Mouse (Mus musculus) kidney, embryonic 15.5 days (tissue): ENCODE measurements around the gene Evi2. TPM values are rescaled to one million over a fixed set of nuclear protein-coding genes. Genes with fewer than 3 reads are reported as not detected.

Experiments
- ATAC-seq: fragments of 200-750 bp; cut with Nextera tagmentation; replicated peaks from 2 replicates; pipeline ENCODE4 v1.8.0; 2017; ENCODE audit warnings: moderate TSS enrichment; ENCODE audit not compliant: low FRiP score
- H3K27ac ChIP-seq: fragments of 300-500 bp; sonication (generic); 2 replicates; pipeline ENCODE4 v1.5.1; 2015; ENCODE audit warnings: mild to moderate bottlenecking, inconsistent platforms
- H3K27me3 ChIP-seq: fragments of 300-500 bp; sonication (generic); 2 replicates; pipeline ENCODE4 v1.6.1; 2015; ENCODE audit warnings: inconsistent platforms
- H3K36me3 ChIP-seq: fragments of 300-500 bp; sonication (generic); 2 replicates; pipeline ENCODE4 v1.6.1; 2015; ENCODE audit warnings: inconsistent platforms
- H3K4me1 ChIP-seq: fragments of 300-500 bp; sonication (generic); 2 replicates; pipeline ENCODE4 v1.6.1; 2015; ENCODE audit warnings: inconsistent platforms
- H3K4me2 ChIP-seq: fragments of 300-500 bp; sonication (generic); 2 replicates; pipeline ENCODE4 v1.6.1; 2015; ENCODE audit warnings: moderate library complexity, mild to moderate bottlenecking, inconsistent platforms
- H3K4me3 ChIP-seq: fragments of 300-500 bp; sonication (generic); replicated peaks from 2 replicates; pipeline ENCODE4 v1.5.1; 2015; ENCODE audit warnings: mild to moderate bottlenecking, inconsistent platforms
- H3K9ac ChIP-seq: fragments of 300-500 bp; sonication (generic); 2 replicates; pipeline ENCODE4 v1.6.1; 2015; ENCODE audit warnings: mild to moderate bottlenecking, inconsistent platforms
- H3K9me3 ChIP-seq: fragments of 300-500 bp; sonication (generic); replicated peaks from 2 replicates; pipeline ENCODE4 v1.6.1; 2016; ENCODE audit warnings: inconsistent platforms
- WGBS: fragments of 180-500 bp; shearing (Covaris S2); methylation state at CpG from one replicate; pipeline ENCODE4 v1.1.7; 2015; ENCODE audit warnings: mixed read lengths; 5-methylcytosine and 5-hydroxymethylcytosine counted together
- polyA plus RNA-seq: library from polyadenylated mRNA; unstranded; fragments of >200 nt; fragmentation: Nextera tagmentation; extraction: Ambion mirVana; gene quantifications from 2 replicates; pipeline ENCODE4 v1.2.1, GENCODE M21; 2015

Evi2 gene
- polyA plus RNA-seq, result 0.73 and 0.78 TPM in 2 replicates

- no peaks in the 10 kb centered on the region for H3K9me3 ChIP-seq
- 88% methylated on average over 7 of the region's 7 CpGs for WGBS
- H3K4me1 ChIP-seq, result 0 out of 2 replicates have a peak, but pooled peaks cover 6% of the 10 kb centered on the region
- no peak within 1 kb of the TSS for H3K4me3 ChIP-seq
- no peak for ATAC-seq
- peaks cover 32% of the 10 kb centered on the region for H3K36me3 ChIP-seq
- H3K27me3 ChIP-seq, result no peaks in the 10 kb centered on the region
- no peak within 1 kb of the TSS for H3K9ac ChIP-seq
- H3K4me2 ChIP-seq, result no peak within 1 kb of the TSS
- H3K27ac ChIP-seq, result no peak within 1 kb of the TSS
These were observed at the start of gene Evi2, which contains the start of gene Evi2a for GRCm38 (mm10) chr11:79530333-79530761. Gene Evi2 (minus strand): TSS chr11:79530589. Gene Evi2a (minus strand): TSS chr11:79530609.

DNA sequence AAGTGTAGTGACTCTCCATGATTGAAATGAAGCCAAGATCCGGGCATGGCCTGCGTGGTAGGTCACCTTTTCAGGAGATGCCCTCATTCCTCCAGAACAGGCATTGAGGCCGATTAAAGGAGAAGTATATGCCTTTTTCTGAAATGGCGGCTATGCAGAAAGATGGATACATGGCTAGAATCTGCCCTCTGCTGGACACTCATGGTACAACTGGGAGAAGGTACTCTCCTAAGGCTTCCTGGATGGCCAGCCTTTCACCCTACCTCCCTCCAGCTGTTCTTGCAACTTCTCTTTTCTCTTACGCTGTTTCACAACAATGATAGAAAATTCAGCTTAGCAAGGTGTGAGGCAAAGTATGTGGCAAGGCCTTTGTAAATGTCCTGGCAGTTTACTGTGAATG lies 47.4 kb upstream of the Evi2 start:
- H3K4me3 ChIP-seq, result no peak overlapping the region
- ATAC-seq, result no peak
- peaks cover 55% of the 10 kb centered on the region for H3K36me3 ChIP-seq
- H3K4me1 ChIP-seq, result peaks cover 8% of the 10 kb centered on the region
- H3K27me3 ChIP-seq, result no peaks in the 10 kb centered on the region
- H3K27ac ChIP-seq, result no peak overlapping the region
- 56% methylated on average over 5 of the region's 5 CpGs for WGBS
- H3K4me2 ChIP-seq, result no peak overlapping the region
- H3K9me3 ChIP-seq, result no peaks in the 10 kb centered on the region
- H3K9ac ChIP-seq, result no peak overlapping the region

GRCm38 (mm10) chr11:79575383-79576073 lies 45.1 kb upstream of the Evi2 start:
- H3K36me3 ChIP-seq, result peaks cover 66% of the 10 kb centered on the region
- no peak for ATAC-seq
- H3K4me3 ChIP-seq, result no peak overlapping the region
- H3K27me3 ChIP-seq, result no peaks in the 10 kb centered on the region
- H3K4me1 ChIP-seq, result peaks cover 5% of the 10 kb centered on the region
- WGBS, result 93% methylated on average over 14 of the region's 14 CpGs
- H3K4me2 ChIP-seq, result no peak overlapping the region
- H3K9ac ChIP-seq, result no peak overlapping the region
- no peaks in the 10 kb centered on the region for H3K9me3 ChIP-seq
- no peak overlapping the region for H3K27ac ChIP-seq

- Histone ChIP-seq H3K27ac (no peak overlapping the region), H3K4me1 (no peaks in the 10 kb centered on the region), H3K4me2 (no peak overlapping the region), H3K9me3 (no peaks in the 10 kb centered on the region), H3K4me3 (no peak overlapping the region), H3K36me3 (peaks cover 77% of the 10 kb centered on the region), H3K9ac (no peak overlapping the region), H3K27me3 (no peaks in the 10 kb centered on the region)
- ATAC-seq, result no peak
- 88% methylated on average over 3 of the region's 3 CpGs for WGBS
These were observed 43.4 kb upstream of the Evi2 start for GRCm38 (mm10) chr11:79573836-79574235.

GRCm38 (mm10) chr11:79570319-79570718 lies 39.9 kb upstream of the Evi2 start:
- Histone ChIP-seq H3K4me1 (no peaks in the 10 kb centered on the region), H3K27ac (no peak overlapping the region), H3K4me2 (no peak overlapping the region), H3K9me3 (no peaks in the 10 kb centered on the region), H3K27me3 (no peaks in the 10 kb centered on the region), H3K36me3 (peaks cover 92% of the 10 kb centered on the region), H3K9ac (no peak overlapping the region), H3K4me3 (no peak overlapping the region)
- 92% methylated on average over 2 of the region's 2 CpGs for WGBS
- ATAC-seq, result no peak

DNA sequence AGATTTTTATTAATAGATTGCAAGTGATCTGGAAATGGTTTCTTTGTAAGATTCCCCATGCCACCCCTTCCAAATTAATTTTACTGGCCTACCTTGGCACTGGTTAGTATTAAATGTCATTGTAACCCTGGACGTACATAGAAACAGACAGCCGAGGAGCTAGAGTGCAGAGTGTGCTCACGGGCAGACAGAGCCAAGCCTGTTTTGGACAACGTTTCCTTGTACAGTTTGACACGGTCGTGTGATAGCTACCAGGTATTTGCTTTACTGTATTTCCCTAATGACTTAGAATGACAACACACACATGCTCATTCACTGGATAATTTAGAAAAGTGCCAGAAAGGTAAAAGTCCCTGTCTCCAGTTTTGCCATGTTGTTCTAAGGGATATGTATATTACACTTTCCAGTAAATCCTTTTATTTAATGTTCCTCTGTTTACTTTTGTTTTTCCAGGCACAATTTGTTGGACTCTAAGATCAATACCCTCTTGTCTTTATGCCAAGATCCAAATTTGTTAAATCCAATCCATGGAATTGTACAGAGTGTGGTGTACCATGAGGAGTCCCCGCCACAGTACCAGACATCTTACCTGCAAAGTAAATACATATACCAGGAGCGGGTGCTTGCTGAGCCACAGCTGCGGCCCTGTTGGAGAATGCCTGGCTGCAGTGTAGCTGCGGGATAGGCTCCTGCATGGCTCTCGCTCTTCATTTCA lies 38.0 kb upstream of the Evi2 start:
- Histone ChIP-seq H3K9me3 (no peaks in the 10 kb centered on the region), H3K4me3 (no peak overlapping the region), H3K27me3 (no peaks in the 10 kb centered on the region), H3K4me2 (no peak overlapping the region), H3K27ac (no peak overlapping the region), H3K4me1 (no peaks in the 10 kb centered on the region), H3K36me3 (peaks cover 88% of the 10 kb centered on the region), H3K9ac (no peak overlapping the region)
- ATAC-seq, result no peak
- 91% methylated on average over 11 of the region's 11 CpGs for WGBS

DNA sequence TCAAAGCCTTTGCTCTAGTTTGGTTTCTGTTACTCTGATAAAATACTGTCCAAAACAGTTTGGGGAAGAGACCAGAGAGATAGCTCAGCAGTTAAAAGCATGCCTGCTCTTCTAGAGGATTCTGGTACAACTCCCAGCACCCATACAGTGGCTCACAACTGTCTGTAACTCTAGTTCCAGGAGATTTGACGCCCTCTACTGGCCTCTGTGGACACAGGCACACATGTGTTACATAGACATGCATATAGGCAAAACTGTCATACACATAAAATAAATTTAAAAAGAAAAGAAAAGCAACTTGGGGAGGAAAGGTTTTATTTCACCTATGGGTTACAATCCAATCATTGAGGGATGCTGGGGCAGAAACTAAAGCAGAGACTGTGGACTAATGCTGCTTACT lies 36.6 kb upstream of the Evi2 start:
- ATAC-seq, result no peak
- no peak overlapping the region for H3K4me2 ChIP-seq
- H3K9ac ChIP-seq, result no peak overlapping the region
- no peaks in the 10 kb centered on the region for H3K9me3 ChIP-seq
- H3K36me3 ChIP-seq, result peaks cover 91% of the 10 kb centered on the region
- no peaks in the 10 kb centered on the region for H3K4me1 ChIP-seq
- WGBS, result 67% methylated on average over 1 of the region's 1 CpGs
- H3K27ac ChIP-seq, result no peak overlapping the region
- H3K4me3 ChIP-seq, result no peak overlapping the region
- no peaks in the 10 kb centered on the region for H3K27me3 ChIP-seq

DNA sequence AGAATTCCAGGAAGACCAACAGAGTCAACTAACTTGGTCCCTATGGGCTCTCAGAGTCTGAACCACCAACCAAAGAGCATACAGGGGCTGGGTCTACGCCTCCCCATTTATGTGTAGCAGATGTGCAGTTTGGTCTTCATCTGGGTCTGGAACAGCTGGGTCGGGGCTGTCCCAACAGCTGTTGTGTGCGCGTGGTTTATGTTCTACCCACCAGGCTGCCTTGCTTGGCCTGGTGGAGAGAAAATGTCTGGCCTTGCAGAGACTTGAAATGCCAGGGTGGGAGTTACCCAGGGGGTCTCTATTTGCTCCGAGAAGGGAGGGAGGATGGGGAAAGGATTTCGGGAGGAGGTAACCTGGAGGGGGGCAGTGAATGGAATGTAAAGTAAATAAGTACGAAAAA lies 33.1 kb upstream of the Evi2 start:
- no peak overlapping the region for H3K4me3 ChIP-seq
- no peaks in the 10 kb centered on the region for H3K27me3 ChIP-seq
- H3K4me1 ChIP-seq, result no peaks in the 10 kb centered on the region
- no peaks in the 10 kb centered on the region for H3K9me3 ChIP-seq
- no peak overlapping the region for H3K27ac ChIP-seq
- no peak overlapping the region for H3K4me2 ChIP-seq
- peaks cover 92% of the 10 kb centered on the region for H3K36me3 ChIP-seq
- ATAC-seq, result no peak
- H3K9ac ChIP-seq, result no peak overlapping the region
- WGBS, result 94% methylated on average over 7 of the region's 7 CpGs

DNA sequence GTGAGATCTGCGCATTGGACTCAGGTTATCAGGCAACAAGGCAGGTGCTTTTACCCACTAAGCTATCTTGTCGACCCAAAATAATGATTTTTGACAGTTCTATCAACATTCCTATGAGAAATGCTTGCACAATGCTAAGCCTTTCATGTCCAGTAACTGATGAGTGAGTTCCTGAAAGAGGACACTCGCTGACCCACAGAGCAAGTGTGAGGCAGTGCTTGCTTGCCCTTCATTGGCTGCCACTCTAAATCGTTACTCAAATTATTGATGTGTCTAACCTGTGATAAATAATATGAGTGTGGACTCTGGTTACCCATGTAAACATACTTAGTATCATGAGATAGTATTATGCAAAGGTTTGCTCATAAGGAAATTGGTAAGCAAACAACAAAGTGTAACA lies 30.1 kb upstream of the Evi2 start:
- no peak overlapping the region for H3K4me2 ChIP-seq
- no peak overlapping the region for H3K4me3 ChIP-seq
- 91% methylated on average over 4 of the region's 4 CpGs for WGBS
- no peaks in the 10 kb centered on the region for H3K9me3 ChIP-seq
- no peak overlapping the region for H3K9ac ChIP-seq
- H3K27ac ChIP-seq, result no peak overlapping the region
- H3K36me3 ChIP-seq, result peaks cover 88% of the 10 kb centered on the region
- no peaks in the 10 kb centered on the region for H3K4me1 ChIP-seq
- no peaks in the 10 kb centered on the region for H3K27me3 ChIP-seq
- ATAC-seq, result no peak

GRCm38 (mm10) chr11:79552622-79553021 lies 22.2 kb upstream of the Evi2 start:
- no peak for ATAC-seq
- Histone ChIP-seq H3K4me2 (no peak overlapping the region), H3K36me3 (peaks cover 90% of the 10 kb centered on the region), H3K9ac (no peak overlapping the region), H3K27me3 (no peaks in the 10 kb centered on the region), H3K4me1 (no peaks in the 10 kb centered on the region), H3K4me3 (no peak overlapping the region), H3K27ac (no peak overlapping the region), H3K9me3 (no peaks in the 10 kb centered on the region)
- WGBS, result 83% methylated on average over 1 of the region's 1 CpGs

DNA sequence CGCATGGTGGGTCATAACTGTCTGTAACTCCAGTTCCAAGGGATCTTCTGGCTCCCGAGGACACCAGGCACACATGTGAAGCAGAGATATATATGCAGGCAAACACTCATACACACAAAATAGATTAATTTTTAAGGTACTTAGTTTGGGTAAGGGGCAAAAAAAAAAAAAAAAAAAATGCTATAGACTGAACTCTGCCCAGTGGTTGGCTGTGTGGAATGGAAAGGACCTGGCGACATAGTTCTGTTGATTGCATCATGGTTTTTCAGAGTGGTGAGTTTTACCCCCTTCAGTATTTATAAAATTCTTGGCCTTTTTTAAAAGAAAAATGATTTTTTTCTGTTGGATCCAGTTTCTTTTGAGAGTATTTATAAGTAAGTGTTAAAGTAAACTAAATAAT lies 5.9 kb upstream of the Evi2 start:
- Histone ChIP-seq H3K27ac (no peak overlapping the region), H3K36me3 (peaks cover 53% of the 10 kb centered on the region), H3K4me3 (no peak overlapping the region), H3K9me3 (no peaks in the 10 kb centered on the region), H3K4me2 (no peak overlapping the region), H3K9ac (no peak overlapping the region), H3K4me1 (0 out of 2 replicates have a peak, but pooled peaks cover 4% of the 10 kb centered on the region), H3K27me3 (no peaks in the 10 kb centered on the region)
- WGBS, result 95% methylated on average over 3 of the region's 3 CpGs
- ATAC-seq, result no peak

DNA sequence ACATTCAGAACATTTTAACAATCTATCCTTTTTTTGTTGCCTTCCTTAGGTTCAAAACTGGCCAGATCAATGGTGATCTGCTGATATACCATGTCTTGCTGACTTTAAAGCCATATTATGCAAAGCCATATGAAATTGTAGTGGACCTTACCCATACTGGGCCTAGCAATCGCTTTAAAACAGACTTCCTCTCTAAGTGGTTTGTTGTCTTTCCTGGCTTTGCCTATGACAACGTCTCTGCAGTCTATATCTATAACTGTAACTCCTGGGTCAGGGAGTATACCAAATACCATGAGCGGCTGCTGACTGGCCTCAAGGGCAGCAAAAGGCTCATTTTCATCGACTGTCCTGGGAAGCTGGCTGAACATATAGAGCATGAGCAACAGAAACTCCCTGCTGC lies 5.2 kb upstream of the Evi2 start:
- no peak overlapping the region for H3K27ac ChIP-seq
- 86% methylated on average over 4 of the region's 4 CpGs for WGBS
- no peaks in the 10 kb centered on the region for H3K27me3 ChIP-seq
- no peak for ATAC-seq
- H3K36me3 ChIP-seq, result peaks cover 51% of the 10 kb centered on the region
- H3K4me3 ChIP-seq, result no peak overlapping the region
- no peak overlapping the region for H3K4me2 ChIP-seq
- H3K9me3 ChIP-seq, result no peaks in the 10 kb centered on the region
- no peak overlapping the region for H3K9ac ChIP-seq
- 0 out of 2 replicates have a peak, but pooled peaks cover 4% of the 10 kb centered on the region for H3K4me1 ChIP-seq
